Mouse (Mus musculus) liver, adult 2 months (tissue): Measurements from ENCODE around the gene Borcs7.

Source experiments
- CTCF ChIP-seq: fragments of 200-500 bp; IDR thresholded peaks from 2 replicates; pipeline ENCODE4 v1.5.1; 2011; ENCODE audit warnings: low read depth, low read length, control low read depth
- POLR2A ChIP-seq: fragments of 200-500 bp; IDR thresholded peaks from 2 replicates; pipeline ENCODE4 v1.6.1; 2011; ENCODE audit warnings: low read length, control low read depth; ENCODE audit not compliant: insufficient read depth; ENCODE audit errors: extremely low read depth

GRCm38 (mm10) chr19:46661511-46661910, 28.2 kb upstream of the Borcs7 start:
- TF ChIP-seq POLR2A = no peak
- TF ChIP-seq CTCF = no peak
